Mouse (Mus musculus) small intestine, adult 2 months (tissue): ENCODE results near the gene Zg16. TPM values are rescaled to one million over a fixed set of nuclear protein-coding genes. Genes with fewer than 3 reads are reported as not detected.

Experiments
- H3K27ac ChIP-seq: fragments of 200-500 bp; 2 replicates; pipeline ENCODE4 v1.5.1; 2012; ENCODE audit warnings: low read depth, low read length, control low read depth, inconsistent platforms; ENCODE audit not compliant: insufficient read depth
- H3K27me3 ChIP-seq: fragments of 200-500 bp; 2 replicates; pipeline ENCODE4 v1.6.1; 2012; ENCODE audit warnings: mild to moderate bottlenecking, moderate library complexity, low read length, inconsistent platforms; ENCODE audit not compliant: control insufficient read depth, insufficient read depth
- H3K36me3 ChIP-seq: fragments of 200-500 bp; 2 replicates; pipeline ENCODE4 v1.6.1; 2012; ENCODE audit warnings: mild to moderate bottlenecking, low read length, control low read depth, inconsistent platforms; ENCODE audit not compliant: control insufficient read depth, insufficient read depth
- H3K4me1 ChIP-seq: fragments of 200-500 bp; 2 replicates; pipeline ENCODE4 v1.6.1; 2012; ENCODE audit warnings: low read length, inconsistent platforms, mixed read lengths; ENCODE audit not compliant: control insufficient read depth, insufficient read depth, insufficient read length
- H3K4me3 ChIP-seq: fragments of 200-500 bp; 2 replicates; pipeline ENCODE4 v1.5.1; 2012; ENCODE audit warnings: low read depth, mild to moderate bottlenecking, control low read depth, inconsistent platforms, low read length, moderate library complexity
- CTCF ChIP-seq: fragments of 200-500 bp; IDR thresholded peaks from 2 replicates; pipeline ENCODE4 v1.5.1; 2012; ENCODE audit warnings: low read depth, mild to moderate bottlenecking, control low read depth, inconsistent platforms, low read length, moderate library complexity, mixed read lengths; ENCODE audit not compliant: insufficient replicate concordance, insufficient read length; ENCODE audit errors: extremely low read depth
- POLR2A ChIP-seq: fragments of 200-500 bp; IDR thresholded peaks from 2 replicates; pipeline ENCODE4 v1.6.1; 2012; ENCODE audit warnings: low read depth, mild to moderate bottlenecking, control low read depth, inconsistent platforms, low read length, moderate library complexity
- WGBS: fragments of 180-500 bp; shearing (Covaris S2); methylation state at CpG from one replicate; pipeline ENCODE4 v1.1.7; 2018; 5-methylcytosine and 5-hydroxymethylcytosine counted together
- polyA plus RNA-seq: library from polyadenylated mRNA; depleted of rRNA; stranded (reverse); fragments of >200 nt; gene quantifications from 2 replicates; pipeline ENCODE4 v1.2.3, GENCODE M21; 2012; rRNA removed

Zg16 gene
- polyA plus RNA-seq, 1 experiment = 5,350 TPM

GRCm38 (mm10) chr7:127011051-127011450, 76.1 kb downstream of the Zg16 start:
- Histone ChIP-seq H3K36me3 (peaks cover 9% of the 10 kb centered on the region), H3K4me3 (no peak overlapping the region), H3K4me1 (peaks cover 49% of the 10 kb centered on the region), H3K27me3 (no peaks in the 10 kb centered on the region), H3K27ac (peak overlapping the region; percentile 11; the same call in 1 of the 2 replicates)
- no peak for TF ChIP-seq POLR2A
- TF ChIP-seq CTCF = no peak
- 84% methylated on average over 2 of the region's 2 CpGs for WGBS

GRCm38 (mm10) chr7:127009307-127010085, 77.6 kb downstream of the Zg16 start:
- WGBS = 49% methylated on average over 17 of the region's 17 CpGs
- Histone ChIP-seq H3K4me3 (peak overlapping the region; percentile 24), H3K27me3 (no peaks in the 10 kb centered on the region), H3K36me3 (peaks cover 8% of the 10 kb centered on the region), H3K27ac (peak overlapping the region; percentile 97), H3K4me1 (peaks cover 45% of the 10 kb centered on the region)
- no peak for TF ChIP-seq POLR2A
- no peak for TF ChIP-seq CTCF

GRCm38 (mm10) chr7:127008239-127009019, 78.7 kb downstream of the Zg16 start:
- peaks cover 46% of the 10 kb centered on the region for H3K4me1 ChIP-seq
- H3K27ac ChIP-seq = peak overlapping the region; percentile 97
- TF ChIP-seq CTCF (no peak), POLR2A (peak; percentile 35; the same call in 1 of the 2 replicates)
- 20% methylated on average over 9 of the region's 9 CpGs for WGBS
- peaks cover 8% of the 10 kb centered on the region for H3K36me3 ChIP-seq
- H3K27me3 ChIP-seq = no peaks in the 10 kb centered on the region
- peak overlapping the region; percentile 22; the same call in 1 of the 2 replicates for H3K4me3 ChIP-seq

- peak overlapping the region; percentile 97; the same call in 1 of the 2 replicates for H3K27ac ChIP-seq
- TF ChIP-seq CTCF = no peak
- TF ChIP-seq POLR2A = no peak
- WGBS = 82% methylated on average over 6 of the region's 6 CpGs
Measured at GRCm38 (mm10) chr7:127007313-127008024, 79.7 kb downstream of the Zg16 start.

GRCm38 (mm10) chr7:127004122-127004875, 82.8 kb downstream of the Zg16 start:
- Histone ChIP-seq H3K27ac (peak overlapping the region; percentile 17), H3K4me3 (no peak overlapping the region), H3K27me3 (no peaks in the 10 kb centered on the region), H3K4me1 (peaks cover 22% of the 10 kb centered on the region), H3K36me3 (peaks cover 24% of the 10 kb centered on the region)
- TF ChIP-seq POLR2A (no peak), CTCF (no peak)
- WGBS = 43% methylated on average over 4 of the region's 4 CpGs

More at GRCm38 (mm10) chr7:127007313-127008024, 79.7 kb downstream of the Zg16 start:
- peaks cover 8% of the 10 kb centered on the region for H3K36me3 ChIP-seq
- no peaks in the 10 kb centered on the region for H3K27me3 ChIP-seq
- no peak overlapping the region for H3K4me3 ChIP-seq
- H3K4me1 ChIP-seq = peaks cover 37% of the 10 kb centered on the region

- TF ChIP-seq CTCF (no peak), POLR2A (no peak)
- Histone ChIP-seq H3K27me3 (no peaks in the 10 kb centered on the region), H3K4me1 (peaks cover 16% of the 10 kb centered on the region; the same call in 1 of the 2 replicates), H3K36me3 (peaks cover 30% of the 10 kb centered on the region), H3K4me3 (peak overlapping the region; percentile 17; the same call in 1 of the 2 replicates), H3K27ac (peak overlapping the region; percentile 43)
- WGBS = 38% methylated on average over 5 of the region's 5 CpGs
Measured at GRCm38 (mm10) chr7:127003620-127004019, 83.5 kb downstream of the Zg16 start.

Other genes starting within 250 kb of the Zg16 start
- gene Doc2a, start 239.9 kb downstream of the Zg16 start, polyA plus RNA-seq = not detected in 2 replicates
- gene Hirip3, start 225.4 kb downstream of the Zg16 start, polyA plus RNA-seq = 1.3 and 3.6 TPM in 2 replicates
- gene Ino80e, start 225.0 kb downstream of the Zg16 start, polyA plus RNA-seq = 16.5 and 42.8 TPM in 2 replicates
- 42.3 and 77.4 TPM in 2 replicates for gene Taok2, start 202.6 kb downstream of the Zg16 start, polyA plus RNA-seq
- 51.5 and 143 TPM in 2 replicates for gene Tmem219, start 164.4 kb downstream of the Zg16 start, polyA plus RNA-seq
- 9.1 and 18.8 TPM in 2 replicates for gene Kctd13, start 158.4 kb downstream of the Zg16 start, polyA plus RNA-seq
- 0.18 and 0.19 TPM in 2 replicates for gene Asphd1, start 137.7 kb downstream of the Zg16 start, polyA plus RNA-seq
- gene Sez6l2, start 136.8 kb downstream of the Zg16 start, polyA plus RNA-seq = 1.3 and 2.6 TPM in 2 replicates
- gene Cdipt, start 111.4 kb downstream of the Zg16 start, polyA plus RNA-seq = 157 and 467 TPM in 2 replicates
- gene Cdiptos, start 111.2 kb downstream of the Zg16 start, polyA plus RNA-seq = 0.15 and 0.74 TPM in 2 replicates
- 148 and 353 TPM in 2 replicates for gene Mvp, start 72.7 kb downstream of the Zg16 start, polyA plus RNA-seq
- gene Pagr1b, start 70.8 kb downstream of the Zg16 start, polyA plus RNA-seq = 0.76 and 2.9 TPM in 2 replicates
- 1.6 and 3.7 TPM in 2 replicates for gene Pagr1a, start 70.0 kb downstream of the Zg16 start, polyA plus RNA-seq
- 9.5 and 26.4 TPM in 2 replicates for gene Gm42742, start 66.2 kb downstream of the Zg16 start, polyA plus RNA-seq
- gene Prrt2, start 66.1 kb downstream of the Zg16 start, polyA plus RNA-seq = 1.3 and 2.7 TPM in 2 replicates
- gene Maz, start 60.3 kb downstream of the Zg16 start, polyA plus RNA-seq = 103 and 248 TPM in 2 replicates
- 3.7 and 5.8 TPM in 2 replicates for gene Kif22, start 44.9 kb downstream of the Zg16 start, polyA plus RNA-seq
- 21.2 and 22.7 TPM in 2 replicates for gene AI467606, start 4.0 kb upstream of the Zg16 start, polyA plus RNA-seq
- 0.37 and 1.7 TPM in 2 replicates for gene Qprt, start 34.9 kb upstream of the Zg16 start, polyA plus RNA-seq
- 2.4 and 3.9 TPM in 2 replicates for gene Spn, start 50.5 kb upstream of the Zg16 start, polyA plus RNA-seq
- 7.6 and 13.9 TPM in 2 replicates for gene Cd2bp2, start 108.7 kb upstream of the Zg16 start, polyA plus RNA-seq
- gene Tbc1d10b, start 121.1 kb upstream of the Zg16 start, polyA plus RNA-seq = 17.5 and 44.1 TPM in 2 replicates
- gene Mylpf, start 121.6 kb upstream of the Zg16 start, polyA plus RNA-seq = 0.74 and 1.3 TPM in 2 replicates
- gene Zfp553, start 145.7 kb upstream of the Zg16 start, polyA plus RNA-seq = 4.9 and 8.1 TPM in 2 replicates
- gene Sept1, start 145.8 kb upstream of the Zg16 start, polyA plus RNA-seq = 14.3 and 34.1 TPM in 2 replicates
- 100.0 and 118 TPM in 2 replicates for gene Zfp771, start 156.9 kb upstream of the Zg16 start, polyA plus RNA-seq
- gene Dctpp1, start 173.4 kb upstream of the Zg16 start, polyA plus RNA-seq = 56.3 and 62.1 TPM in 2 replicates
- gene Sephs2, start 186.7 kb upstream of the Zg16 start, polyA plus RNA-seq = 44.5 and 81.9 TPM in 2 replicates
- gene Itgal, start 208.9 kb upstream of the Zg16 start, polyA plus RNA-seq = 5.7 and 12.5 TPM in 2 replicates